Mouse (Mus musculus) C3H10T1/2 (cell line): ENCODE data around the gene Gm42715. TPM values are rescaled to one million over a fixed set of nuclear protein-coding genes. Genes with fewer than 3 reads are reported as not detected.

ENCODE experiments used
- polyA plus RNA-seq, 2 experiments: library from polyadenylated mRNA; unstranded; fragments of >200 nt; fragmentation: generic; extraction: Trizol; gene quantifications; one replicate each; pipeline ENCODE4 v1.2.1; 2012; ENCODE audit warnings: missing spikeins in 2 of 2

Gm42715 gene
- 10 to 100 TPM in 1 of 2 experiments, 1 to 10 TPM in 1; 3.1 to 16.7 TPM for polyA plus RNA-seq

DNA sequence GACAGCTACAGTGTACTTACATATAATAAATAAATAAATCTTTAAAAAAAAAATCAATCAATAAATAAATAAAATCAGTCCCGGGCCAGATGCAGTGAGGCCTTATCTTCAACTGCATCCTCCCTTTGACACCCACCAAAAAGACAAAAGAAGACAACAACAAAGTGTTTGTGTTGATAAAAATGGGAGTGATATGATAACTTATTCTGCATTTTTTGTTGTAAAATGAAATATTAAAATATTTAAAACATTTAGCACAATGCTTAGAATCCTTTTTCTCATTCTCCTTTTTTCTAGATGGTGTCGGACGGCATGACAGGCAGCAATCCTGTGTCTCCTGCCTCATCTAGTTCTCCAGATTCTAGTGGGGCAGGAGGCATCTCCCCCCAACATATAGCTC is at the start of gene Gm42715:
Gm42715 (plus strand) TSS at position 301 of the 400 bp plus-strand sequence.

DNA sequence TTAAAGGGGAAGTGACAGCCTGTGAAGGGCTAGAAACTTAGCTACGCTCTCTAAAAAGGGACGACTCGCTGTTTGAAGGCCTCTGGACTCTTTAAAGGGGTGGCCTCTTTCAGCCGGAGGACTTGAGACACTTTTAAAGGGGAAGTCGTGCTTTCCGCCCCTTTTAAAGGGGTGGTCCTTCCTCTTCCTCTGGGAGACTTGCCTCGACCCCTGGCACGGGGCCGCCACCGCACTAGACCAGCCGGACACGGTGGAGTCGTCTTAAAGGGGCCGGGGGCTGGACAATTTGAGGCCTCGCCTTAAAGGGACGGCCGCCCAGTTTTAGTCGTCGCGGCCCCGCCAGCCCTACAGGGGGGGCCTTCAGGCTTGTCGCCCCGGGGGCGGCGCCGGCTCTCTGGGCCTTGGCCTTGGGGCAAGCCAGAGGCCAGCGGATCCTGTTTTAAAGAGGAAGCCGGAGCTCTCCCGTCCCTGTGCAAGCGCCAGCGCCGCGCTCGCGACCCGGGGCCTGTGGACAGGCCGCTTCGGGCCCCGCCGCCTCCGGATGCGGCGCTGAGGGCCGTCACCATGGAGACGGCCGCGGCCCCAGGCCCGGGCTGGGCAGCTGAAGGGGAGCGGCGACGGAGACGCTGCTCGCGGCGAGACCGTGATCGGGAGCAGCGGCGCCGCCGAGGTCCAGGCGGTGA is 40.6 kb upstream of the Gm42715 start, which contains the start of gene Fbrs:
Fbrs (plus strand) TSS at position 565 of the 683 bp plus-strand sequence.

DNA sequence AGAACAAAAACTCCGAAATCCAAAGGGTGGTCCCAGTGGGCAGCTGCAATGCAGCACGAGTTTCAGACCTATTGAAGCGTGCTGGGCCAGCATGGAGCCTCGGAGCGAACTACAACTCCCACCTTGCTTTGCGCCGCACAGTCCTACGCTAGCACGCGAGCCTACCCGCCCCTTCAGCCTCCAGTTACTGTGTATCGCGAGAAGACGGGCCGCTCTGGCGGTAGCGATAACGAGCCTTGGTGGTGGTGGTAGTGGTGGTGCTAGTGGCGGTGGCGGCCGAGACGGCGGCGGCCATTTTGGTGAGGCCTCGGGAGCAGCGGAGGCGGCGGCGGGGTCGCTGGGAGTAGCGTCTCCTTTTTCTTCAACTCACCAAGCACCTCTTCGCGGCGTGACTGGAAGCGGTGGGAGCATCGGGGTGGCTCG is 7.6 kb upstream of the Gm42715 start, which contains the start of gene Srcap:
Srcap (plus strand) TSS at position 176 of the 423 bp plus-strand sequence.

DNA sequence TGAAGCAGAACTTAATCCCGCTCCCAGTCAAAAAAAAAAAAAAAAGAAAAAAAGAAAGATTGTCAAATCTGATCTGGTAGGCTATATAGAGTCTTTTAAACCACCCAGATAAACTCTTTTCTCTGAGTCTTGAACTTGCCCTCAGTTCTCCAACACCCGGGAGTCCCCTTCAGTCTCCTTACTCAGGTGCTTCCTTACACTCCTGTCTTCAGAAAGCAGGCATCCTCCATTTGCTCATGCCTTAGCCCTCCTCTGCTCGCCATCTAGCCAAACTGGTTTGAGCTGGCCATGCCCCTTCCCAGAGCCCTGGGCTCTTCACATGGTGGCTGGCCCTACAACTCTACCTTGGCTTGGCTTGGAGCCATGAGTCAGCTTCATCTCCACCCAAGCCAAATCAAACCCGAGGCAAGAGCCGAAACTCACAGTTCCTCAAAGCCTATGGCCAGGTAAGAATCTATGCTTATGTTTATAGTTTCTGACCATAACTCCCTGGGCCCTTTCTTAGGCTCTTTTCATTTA is 42.0 kb downstream of the Gm42715 start, which contains the start of gene Tmem265:
Tmem265 (plus strand) TSS at position 51 of the 519 bp plus-strand sequence.

DNA sequence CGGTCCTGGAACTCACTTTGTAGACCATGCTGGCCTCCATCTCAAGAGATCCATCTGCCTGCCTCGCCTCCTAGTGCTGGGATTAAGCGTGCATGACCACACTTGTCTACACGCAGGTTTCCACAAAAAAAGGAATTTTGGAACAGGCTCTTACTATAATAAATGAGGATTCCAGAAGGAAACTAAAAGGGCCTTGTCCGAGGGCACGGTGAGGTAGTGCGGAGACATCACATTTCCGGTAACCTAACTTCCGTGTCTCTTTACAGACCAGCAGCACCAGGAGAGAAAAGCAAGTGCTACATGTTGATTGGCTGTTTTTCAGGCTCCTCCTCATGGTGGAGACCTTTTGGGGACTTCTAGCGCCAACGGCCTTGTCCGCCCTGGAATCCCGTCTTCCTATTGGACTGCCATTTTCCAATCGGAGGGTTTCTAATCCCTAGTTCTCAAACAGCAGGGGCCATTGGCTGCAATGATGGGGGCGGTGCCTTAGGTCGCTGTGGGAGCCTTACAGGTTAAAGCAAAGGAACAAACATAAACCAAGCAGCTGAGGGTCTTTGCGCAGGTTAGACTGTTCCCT is 53.6 kb downstream of the Gm42715 start, which contains the start of gene Phkg2:
Phkg2 (plus strand) TSS at position 446 of the 577 bp plus-strand sequence.

DNA sequence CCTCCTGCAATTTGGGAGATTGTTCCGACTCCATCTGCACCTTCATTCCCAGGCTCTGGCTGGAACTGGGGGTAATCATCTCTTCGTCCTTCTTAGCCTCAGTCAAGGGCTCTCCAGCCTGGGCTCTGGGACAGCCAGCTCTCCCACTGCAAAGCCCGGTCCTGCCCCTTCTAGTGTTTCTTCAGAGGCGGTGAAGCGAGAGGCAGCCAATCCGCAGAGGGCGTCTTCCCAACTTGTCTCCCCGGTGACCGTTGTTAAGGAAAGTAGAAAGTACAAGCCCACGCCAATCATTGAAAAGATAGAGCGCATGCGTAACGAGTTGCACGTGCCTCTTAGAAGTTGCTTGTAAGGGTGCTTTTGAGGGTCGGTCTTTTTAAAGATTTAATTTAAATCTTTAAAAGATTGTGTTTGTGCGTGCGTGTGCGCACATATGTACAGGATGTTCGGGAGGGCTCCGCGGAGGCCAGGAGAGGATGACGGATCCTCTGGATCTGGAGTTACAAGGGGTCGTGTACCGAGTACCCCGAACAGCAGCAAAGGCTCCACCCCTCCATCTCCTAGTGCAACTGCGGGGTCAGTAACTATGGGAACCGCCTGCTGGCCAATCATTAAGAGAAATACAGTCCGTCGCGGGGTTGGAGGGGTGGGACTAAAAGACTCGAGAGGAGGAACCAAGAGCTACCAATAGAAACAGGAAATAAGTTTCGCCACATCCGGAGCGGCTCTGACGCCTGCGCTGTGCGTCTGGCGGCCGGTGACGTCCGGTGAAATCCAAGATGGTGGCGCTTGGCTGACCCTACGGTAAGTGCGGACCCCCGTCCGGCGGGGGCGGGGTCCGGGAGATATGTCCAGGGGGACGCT is 68.9 kb downstream of the Gm42715 start, which contains the start of the genes Ccdc189 and Rnf40:
Ccdc189 (minus strand) TSS at position 585 of the 861 bp plus-strand sequence.
Rnf40 (plus strand) TSS at position 757 of the 861 bp plus-strand sequence.

DNA sequence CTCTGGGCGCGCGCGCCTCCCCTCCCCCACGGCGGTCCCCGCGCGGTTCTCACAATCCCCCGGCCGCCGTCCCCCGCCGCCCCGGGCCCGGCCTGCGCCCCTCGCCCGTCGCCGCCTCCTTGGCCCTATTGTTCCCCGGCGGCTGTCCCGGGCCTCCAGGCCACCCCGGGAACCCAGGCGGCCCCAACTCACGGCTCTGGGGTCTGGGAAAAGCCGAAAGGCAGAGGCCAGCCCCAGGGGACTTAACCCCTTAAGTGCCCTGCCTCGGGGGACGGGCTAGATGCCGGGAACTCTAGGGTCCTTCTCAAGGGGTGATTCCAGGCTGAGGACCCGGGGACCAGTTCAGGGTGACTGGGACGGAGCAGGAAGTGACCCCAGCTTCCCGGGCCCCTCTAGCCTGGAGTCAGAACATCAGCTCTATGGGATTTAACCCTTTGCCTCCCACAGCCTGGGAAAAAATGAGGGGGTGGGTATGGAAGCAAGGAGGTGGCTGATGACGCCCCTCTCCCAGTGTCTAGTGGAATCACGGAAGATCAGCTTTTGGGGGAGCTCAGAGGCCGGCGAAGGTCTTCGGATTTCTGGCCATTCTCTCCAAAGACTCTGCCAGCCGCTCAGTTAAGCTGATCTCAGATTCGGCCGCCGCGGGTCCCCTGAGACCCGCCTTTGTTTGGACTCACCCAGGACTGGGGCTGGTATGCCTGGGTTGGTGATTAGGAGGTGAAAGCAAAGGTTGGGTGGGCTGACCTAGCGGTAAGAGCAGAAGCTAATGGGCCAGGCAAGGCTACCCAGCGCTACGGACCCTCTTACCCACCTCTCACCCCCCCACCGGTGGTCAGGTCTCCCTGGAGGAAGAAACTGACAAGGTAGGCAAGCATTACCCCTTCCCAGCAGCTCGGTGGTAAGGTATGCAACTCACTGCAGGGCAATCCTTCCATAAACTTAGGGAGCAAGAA is 95.8 kb downstream of the Gm42715 start, which contains the start of gene Zfp629:
Zfp629 (minus strand) TSS at position 907 of the 953 bp plus-strand sequence.

Other genes with a start within 250 kb of the Gm42715 start
- gene Sephs2, start 245.5 kb upstream of the Gm42715 start, polyA plus RNA-seq: 10 to 100 TPM; 11.8 to 13.4 TPM
- under 1 TPM in 1 of 2 experiments, not detected in 1; 0.18 TPM for gene Itgal, start 223.3 kb upstream of the Gm42715 start, polyA plus RNA-seq
- 10 to 100 TPM; 12.4 to 21.7 TPM for gene Zfp768, start 174.0 kb upstream of the Gm42715 start, polyA plus RNA-seq
- gene Zfp747, start 143.5 kb upstream of the Gm42715 start, polyA plus RNA-seq: 1 to 10 TPM; 1.9 to 6.1 TPM
- under 1 TPM; 0.05 to 0.08 TPM for gene 9130019O22Rik, start 132.4 kb upstream of the Gm42715 start, polyA plus RNA-seq
- gene E430018J23Rik, start 126.0 kb upstream of the Gm42715 start, polyA plus RNA-seq: 1 to 10 TPM; 3.0 to 5.2 TPM
- gene Zfp764, start 112.8 kb upstream of the Gm42715 start, polyA plus RNA-seq: under 1 TPM; 0.02 to 0.19 TPM
- gene Zfp688, start 97.5 kb upstream of the Gm42715 start, polyA plus RNA-seq: 10 to 100 TPM; 11.3 to 25.7 TPM
- gene Zfp689, start 70.4 kb upstream of the Gm42715 start, polyA plus RNA-seq: 1 to 10 TPM; 2.5 to 3.3 TPM
- 10 to 100 TPM; 23.4 to 40.6 TPM for gene Prr14, start 60.0 kb upstream of the Gm42715 start, polyA plus RNA-seq
- 10 to 100 TPM; 11.9 to 36.7 TPM for gene Fbrs, start 40.4 kb upstream of the Gm42715 start, polyA plus RNA-seq
- 10 to 100 TPM in 1 of 2 experiments, under 1 TPM in 1; 0.92 to 10.3 TPM for gene Srcap, start 7.6 kb upstream of the Gm42715 start, polyA plus RNA-seq
- gene Tmem265, start 41.8 kb downstream of the Gm42715 start, polyA plus RNA-seq: 1 to 10 TPM; 1.6 to 2.0 TPM
- gene Phkg2, start 53.8 kb downstream of the Gm42715 start, polyA plus RNA-seq: 10 to 100 TPM; 18.5 to 31.4 TPM
- gene Ccdc189, start 69.0 kb downstream of the Gm42715 start, polyA plus RNA-seq: 10 to 100 TPM in 1 of 2 experiments, 1 to 10 TPM in 1; 7.1 to 20.8 TPM
- gene Rnf40, start 69.2 kb downstream of the Gm42715 start, polyA plus RNA-seq: 10 to 100 TPM; 15.9 to 30.7 TPM
- 1 to 10 TPM; 1.2 to 8.7 TPM for gene Zfp629, start 96.2 kb downstream of the Gm42715 start, polyA plus RNA-seq
- 100 to 1,000 TPM; 142 to 241 TPM for gene Bcl7c, start 189.3 kb downstream of the Gm42715 start, polyA plus RNA-seq
- gene Ctf1, start 193.2 kb downstream of the Gm42715 start, polyA plus RNA-seq: 10 to 100 TPM in 1 of 2 experiments, 1 to 10 TPM in 1; 4.2 to 26.0 TPM
- gene Ctf2, start 212.6 kb downstream of the Gm42715 start, polyA plus RNA-seq: under 1 TPM; 0.08 to 0.22 TPM
- 10 to 100 TPM; 15.7 to 19.4 TPM for gene Fbxl19, start 225.0 kb downstream of the Gm42715 start, polyA plus RNA-seq